Mouse (Mus musculus) 416B (cell line): Measurements from ENCODE around the gene Apol10b.
"Not testable (repeated sequence)": the region's sequence is repeated elsewhere in the genome, so short reads cannot be mapped to it uniquely, and the experiment has no call there.

Source experiments
- DNase-seq: peaks from one replicate; pipeline ENCODE4 v3.0.0; 2011; ENCODE audit warnings: low read depth

Apol10b gene

DNA sequence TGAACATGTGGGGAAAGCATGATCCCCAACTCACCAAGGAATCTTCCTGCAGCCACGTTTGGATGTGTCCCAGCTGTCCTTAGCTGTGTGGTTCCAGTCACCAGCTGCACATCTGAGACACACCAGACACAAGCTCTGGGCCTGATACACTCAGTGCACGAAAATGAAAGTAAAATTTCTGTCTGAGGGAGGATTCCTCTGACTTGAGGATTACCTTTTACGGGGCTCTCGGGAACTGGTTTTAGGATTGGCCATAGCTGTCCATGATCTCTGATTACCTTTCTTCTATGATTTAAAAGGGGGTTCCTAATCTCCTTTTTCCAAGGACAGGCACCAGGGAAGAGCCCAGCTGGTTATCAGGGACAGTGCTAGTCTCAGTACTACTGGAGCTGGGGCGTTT is at the start of gene Apol10b:
TSS of gene Apol10b (minus strand) at position 165 of the 400 bp plus-strand sequence.
- DNase-seq: peak; percentile 19

DNA sequence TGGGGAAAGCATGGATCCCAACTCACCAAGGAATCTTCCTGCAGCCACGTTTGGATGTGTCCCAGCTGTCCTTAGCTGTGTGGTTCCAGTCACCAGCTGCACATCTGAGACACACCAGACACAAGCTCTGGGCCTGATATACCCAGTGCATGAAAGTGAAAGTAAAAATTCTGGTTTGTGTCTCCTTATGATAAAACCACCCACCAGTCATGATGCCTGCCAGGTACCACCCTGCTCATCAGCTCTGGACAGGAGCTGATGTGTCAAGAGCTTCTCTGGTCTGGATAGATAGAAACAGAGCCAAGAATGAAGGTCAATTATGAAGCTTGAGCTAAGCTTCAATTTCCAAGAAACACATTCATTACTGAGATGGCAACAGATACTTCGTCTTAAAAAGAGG is 47.3 kb upstream of the Apol10b start, which contains the start of gene Apol11b:
TSS of gene Apol11b (minus strand) at position 111 of the 400 bp plus-strand sequence.
- not testable (repeated sequence) for DNase-seq

DNA sequence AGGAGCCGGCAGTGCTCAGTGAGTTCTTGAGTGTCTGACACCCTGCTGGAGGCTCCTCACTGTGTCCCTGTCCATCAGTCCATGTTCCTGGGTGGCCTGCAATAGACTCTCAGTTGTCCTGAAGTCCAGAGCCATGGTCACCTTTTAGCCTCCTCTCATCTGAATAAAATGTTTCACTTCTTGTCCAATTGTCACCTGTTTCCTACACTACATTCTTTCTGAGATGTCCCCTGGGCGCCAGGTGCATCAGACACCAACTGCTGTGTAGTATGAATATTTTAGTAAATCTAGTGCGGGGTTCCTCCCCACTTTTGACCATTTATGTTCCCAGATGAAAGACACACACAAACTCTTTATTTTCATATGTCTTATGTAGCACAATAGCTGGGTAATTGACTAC is 33.9 kb upstream of the Apol10b start:
- not testable (repeated sequence) for DNase-seq

DNA sequence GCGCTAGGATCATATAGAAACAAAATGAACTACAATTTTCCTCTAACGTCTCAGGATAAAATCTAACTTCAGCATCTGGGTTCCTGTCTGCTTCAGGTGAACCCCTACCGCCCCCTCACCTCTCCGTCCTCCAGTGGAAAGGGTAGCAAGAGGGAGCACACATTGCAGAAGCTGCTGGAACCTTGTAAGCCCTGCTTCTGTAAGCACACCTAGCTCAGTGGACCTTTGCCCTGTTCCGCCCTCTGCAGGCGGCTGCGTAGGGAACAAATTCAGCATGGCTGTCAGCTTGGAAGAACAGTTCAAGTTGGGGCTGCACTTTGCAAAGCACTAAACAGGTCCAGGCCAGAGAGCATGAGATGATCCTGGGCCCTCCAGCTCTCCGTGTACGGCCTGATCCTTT is 32.7 kb upstream of the Apol10b start:
- not testable (repeated sequence) for DNase-seq

DNA sequence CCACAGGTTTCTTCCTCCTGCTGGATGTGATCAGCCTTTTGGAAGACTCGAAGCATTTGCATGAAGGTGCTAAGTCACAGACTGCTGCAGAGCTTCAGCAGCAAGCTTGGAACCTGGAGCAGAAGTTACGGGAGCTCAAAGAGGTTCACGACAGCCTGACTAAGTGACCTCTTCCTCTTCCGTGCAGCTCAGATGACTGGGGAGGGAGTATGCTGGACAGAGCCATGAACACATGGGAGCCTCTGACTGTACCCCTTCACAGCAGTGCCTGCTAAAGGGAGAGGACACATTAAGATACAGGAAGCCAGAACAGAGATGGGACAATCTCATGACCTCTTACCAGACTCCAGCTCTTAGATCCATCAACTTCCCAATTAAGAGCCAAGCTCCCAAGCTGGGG is 30.5 kb upstream of the Apol10b start:
- DNase-seq: not testable (repeated sequence)

DNA sequence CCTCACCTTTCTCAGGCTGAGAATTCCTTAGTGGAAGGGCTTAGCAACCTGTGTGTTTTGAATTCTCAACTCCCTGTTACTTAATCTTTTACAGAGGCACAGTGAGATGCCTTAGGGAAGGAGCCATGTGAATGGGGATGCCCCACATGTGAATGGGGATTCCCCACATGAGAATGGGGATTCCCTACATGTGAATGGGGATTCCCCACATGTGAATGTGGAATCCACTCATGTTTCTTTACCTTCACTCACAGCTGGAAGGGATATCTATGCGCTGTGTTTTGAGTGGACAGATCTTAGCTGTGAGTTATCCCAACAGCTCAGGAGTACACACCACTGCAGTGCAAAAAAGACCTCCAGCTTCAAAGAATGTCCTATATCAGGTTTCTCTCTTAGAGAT is 28.8 kb upstream of the Apol10b start:
- no peak for DNase-seq

DNA sequence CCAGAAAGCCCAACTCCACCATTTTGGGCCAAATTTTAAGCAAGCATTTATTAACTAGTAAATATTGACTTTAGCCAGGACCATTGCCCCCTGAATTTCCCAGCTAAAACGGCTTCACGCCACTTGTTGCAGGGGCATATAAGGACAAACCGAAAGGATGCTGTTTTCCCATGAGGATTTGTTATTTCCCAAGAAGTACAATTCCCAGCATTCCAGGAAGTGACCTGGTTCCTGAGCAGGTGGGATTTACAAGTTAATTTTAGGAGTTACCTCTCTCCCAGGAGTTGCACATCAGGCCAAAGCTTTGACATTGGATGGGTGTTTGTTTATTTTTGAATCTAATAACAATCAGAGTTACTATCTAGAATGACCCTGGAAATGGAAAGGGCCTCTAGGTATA is 10.1 kb upstream of the Apol10b start:
- no peak for DNase-seq

DNA sequence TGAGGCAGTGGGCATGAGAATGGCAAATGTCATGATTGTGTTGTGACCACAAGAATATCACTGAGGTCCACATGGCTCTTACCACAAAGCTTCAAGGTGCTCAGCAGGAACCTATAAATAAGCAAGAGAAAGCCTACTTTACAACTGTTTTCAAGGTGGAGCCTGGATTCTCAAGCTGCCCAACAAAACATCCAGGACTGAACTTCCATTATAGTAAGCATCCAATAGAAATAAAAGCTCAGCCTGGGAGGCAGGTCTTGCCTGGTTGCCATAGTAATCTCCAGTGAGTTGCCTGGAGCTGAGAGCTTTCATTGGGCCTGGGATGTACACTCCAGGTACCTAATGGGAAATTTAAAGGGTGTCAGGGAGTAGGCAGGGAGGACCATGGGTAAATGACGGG is 3.0 kb upstream of the Apol10b start, which contains the start of gene Gm36245:
TSS of gene Gm36245 (plus strand) at position 301 of the 400 bp plus-strand sequence.
- DNase-seq: no peak

DNA sequence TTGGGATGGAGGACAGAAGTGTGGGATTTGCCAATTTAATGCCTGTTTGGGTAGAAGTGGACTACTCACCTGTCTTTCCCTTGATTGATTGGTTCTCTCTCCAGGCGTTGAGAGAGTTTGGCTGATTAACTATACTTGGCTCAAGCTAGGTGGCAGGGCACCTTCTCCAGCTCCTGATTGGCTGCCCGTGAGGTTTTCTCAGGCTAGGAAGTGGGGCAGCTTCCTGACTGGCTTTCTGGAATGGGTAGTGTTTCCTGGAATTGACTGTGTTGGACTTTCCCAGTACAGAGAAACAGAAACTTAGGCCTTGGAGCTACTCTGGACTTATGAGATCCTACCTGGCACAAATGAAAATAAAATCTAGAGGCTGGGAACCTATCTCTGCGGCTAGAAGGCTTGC is 2.5 kb upstream of the Apol10b start:
- DNase-seq: no peak

DNA sequence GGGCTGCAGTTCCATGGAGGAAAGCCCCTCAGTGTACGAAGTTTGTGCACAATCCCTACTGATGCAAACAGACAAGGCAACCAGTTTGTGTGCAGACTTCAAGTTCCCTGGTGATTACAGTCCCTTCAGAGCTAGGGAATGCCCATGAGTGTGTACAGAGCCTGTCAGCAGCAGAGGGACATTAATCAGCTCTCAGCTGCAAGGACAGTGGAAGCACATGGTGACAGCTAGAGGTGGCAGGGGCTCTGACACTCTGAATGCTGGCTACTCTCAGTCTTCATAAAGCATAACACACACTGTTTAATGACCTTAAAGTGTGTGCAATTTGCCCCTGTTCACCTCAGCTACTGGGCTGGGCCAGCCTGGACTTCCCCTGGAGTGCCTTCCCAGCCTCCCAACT is 2.4 kb downstream of the Apol10b start:
- DNase-seq: no peak

DNA sequence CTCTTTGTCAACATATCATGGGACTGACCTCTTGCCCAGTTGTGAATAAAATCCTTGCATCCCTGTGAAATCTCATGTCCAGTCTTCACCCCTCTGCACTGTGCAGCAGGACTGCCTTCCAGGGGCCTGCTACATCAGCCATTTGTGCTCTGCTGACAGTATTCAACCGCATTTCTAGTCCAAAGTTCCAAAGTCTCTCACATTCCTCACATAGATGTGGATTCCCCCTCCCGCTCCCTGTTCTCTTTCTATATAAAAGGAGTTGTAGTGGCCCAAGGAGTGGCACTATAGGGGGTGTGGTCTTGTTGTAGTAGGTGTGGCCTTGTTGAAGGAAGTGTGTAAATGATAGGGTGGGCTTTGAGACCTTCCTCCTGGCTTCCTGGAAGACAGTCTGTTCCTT is 5.0 kb downstream of the Apol10b start:
- DNase-seq: no peak

DNA sequence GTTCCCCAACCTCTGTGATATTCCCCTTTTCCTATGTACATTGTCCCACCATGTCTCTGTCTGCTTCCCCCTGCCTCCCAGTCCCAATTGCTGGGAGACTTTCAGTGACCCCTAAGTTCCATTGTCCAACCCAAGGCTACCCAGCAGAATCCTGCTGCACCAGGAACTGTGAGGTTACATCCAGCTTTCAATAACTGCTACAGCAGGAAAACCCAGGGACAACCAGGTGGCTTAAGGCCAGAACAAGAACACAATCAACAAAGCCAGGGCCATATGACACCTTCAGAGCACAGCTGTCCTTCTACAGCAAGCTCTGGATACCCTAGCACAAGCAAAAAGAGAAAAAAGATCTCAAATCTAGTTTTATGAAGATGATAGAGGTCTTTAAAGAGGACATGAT is 6.9 kb downstream of the Apol10b start:
- no peak for DNase-seq

DNA sequence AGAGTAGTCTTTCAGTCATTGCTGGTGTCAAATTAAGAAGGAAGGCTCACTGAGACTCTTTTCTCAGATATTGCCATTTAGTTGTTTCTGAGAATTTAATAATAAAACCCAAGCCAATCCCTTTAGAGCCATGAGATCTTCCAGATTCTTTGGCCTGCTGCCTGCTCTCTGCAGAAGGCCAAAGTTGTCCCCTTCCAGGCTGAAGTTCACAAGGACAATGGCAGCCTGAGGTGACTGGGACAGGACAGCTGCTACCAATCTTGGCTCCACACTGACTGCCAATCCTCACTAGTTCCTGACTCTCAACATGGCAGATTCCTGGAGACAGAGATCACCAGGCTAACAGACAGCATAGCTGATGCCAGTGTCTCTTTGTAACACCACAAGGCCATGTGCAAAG is 8.9 kb downstream of the Apol10b start:
- DNase-seq: no peak

DNA sequence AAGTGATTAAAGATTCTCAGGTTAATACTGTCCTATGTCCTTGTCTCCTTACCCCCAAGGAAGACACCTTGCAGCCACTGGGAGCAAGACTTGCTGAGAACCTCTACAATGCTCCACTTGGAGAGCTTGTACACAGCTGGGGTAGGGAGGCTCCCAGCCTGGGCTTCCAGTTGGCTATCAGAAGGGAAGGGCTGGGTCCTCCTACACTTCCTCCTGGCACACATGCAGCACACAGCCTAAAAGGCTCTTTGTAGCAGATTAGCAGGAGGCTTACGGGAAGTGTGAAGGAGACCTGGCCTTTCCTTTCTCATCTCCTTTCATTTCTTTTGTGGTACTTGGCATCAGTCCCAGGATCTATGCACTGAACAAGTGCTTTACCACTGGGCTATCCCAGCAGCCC is 14.2 kb downstream of the Apol10b start:
- no peak for DNase-seq

DNA sequence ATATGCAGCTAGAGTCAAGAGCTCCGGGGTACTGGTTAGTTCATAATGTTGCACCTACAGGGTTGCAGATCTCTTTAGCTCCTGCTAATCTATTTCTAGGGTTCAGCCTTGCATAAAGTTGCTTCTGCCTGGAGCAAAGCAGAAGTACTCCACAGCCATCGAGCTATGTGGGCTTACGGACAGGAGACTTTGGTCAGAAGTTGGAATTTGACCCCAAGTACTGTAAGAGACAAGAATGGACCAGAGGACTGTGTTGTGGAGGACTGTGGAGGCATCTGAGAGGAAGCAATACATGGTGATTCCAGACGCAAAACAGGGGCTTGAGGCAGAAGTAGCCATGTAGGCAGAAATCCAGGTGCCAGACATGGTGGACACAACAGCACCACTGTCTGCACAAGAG is 16.6 kb downstream of the Apol10b start:
- DNase-seq: no peak

DNA sequence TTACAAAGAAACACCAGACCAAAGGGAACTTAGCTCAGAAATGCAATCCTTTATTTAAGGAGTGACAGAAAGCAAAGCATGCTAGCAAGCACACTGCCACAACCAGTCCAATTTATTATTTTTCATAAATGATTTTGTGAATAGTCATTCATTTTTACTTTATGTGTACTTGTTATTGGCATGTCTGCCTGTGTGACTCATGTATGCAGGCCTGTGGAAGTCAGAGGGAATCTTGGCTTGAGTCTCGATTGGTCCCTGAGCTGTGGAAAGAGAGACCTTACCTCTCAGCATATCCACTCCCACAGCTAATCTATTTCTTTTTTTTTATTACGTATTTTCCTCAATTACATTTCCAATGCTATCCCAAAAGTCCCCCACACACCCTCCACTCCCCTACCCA is 17.1 kb downstream of the Apol10b start:
- DNase-seq: no peak

DNA sequence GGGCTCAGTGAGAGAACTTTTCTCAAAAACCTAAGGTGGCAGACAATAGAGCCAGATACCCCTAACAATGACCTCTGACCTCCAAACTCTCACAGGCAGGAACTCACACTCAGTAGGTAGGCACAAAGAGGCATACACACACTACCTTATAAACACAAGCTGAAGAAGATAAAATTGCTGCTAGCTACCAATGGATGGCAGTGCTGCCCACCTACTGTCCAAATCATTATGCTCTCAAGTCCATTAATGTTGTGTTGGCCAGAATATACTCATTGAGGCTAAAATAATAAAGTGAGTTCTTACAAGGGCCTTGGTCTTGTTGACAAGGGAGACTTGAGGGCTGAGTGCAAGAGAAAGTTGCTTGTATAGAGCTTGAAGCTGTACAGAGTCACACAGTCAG is 32.7 kb downstream of the Apol10b start:
- peak; percentile 1 for DNase-seq

DNA sequence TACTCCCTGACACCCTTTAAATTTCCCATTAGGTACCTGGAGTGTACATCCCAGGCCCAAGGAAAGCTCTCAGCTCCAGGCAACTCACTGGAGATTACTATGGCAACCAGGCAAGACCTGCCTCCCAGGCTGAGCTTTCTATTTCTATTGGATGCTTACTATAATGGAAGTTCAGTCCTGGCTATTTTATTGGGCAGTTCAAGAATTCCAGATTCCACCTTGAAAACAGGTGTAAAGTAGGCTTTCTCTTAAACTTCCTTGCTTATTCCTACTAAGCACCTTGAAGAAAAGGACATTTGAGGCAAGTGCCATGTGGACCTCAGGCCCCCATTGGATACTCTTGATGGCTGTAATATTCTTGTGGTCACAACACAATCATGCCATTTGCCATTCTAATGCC is 34.1 kb downstream of the Apol10b start, which contains the start of gene 1700025B11Rik:
TSS of gene 1700025B11Rik (minus strand) at position 101 of the 400 bp plus-strand sequence.
- DNase-seq: no peak

DNA sequence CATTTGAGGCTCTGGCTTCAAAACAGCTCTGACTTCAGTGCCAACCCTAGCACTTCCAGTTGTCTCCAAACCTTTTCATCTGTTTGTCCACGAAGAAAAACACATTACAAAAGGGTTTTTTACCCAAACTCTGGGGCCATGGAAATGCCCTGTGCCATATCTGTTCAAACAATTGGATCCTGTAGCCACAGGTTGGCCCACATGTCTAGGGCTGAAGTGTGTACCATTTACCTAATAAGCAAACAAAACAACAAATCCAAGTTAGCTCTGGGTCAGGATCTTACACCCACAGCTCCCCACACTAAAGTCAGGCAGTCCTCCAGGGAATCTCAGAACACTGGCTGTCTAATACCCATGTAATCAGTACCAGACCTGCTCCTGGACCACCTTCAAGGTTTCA is 56.7 kb downstream of the Apol10b start:
- DNase-seq: not testable (repeated sequence)
